Mouse (Mus musculus) neural tube, embryonic 11.5 days (tissue): ENCODE results near the gene Vrk1. TPM values are rescaled to one million over a fixed set of nuclear protein-coding genes. Genes with fewer than 3 reads are reported as not detected.

Source experiments
- ATAC-seq: fragments of 200-750 bp; cut with Nextera tagmentation; 2 replicates; pipeline ENCODE4 v1.8.0; 2017; ENCODE audit warnings: moderate number of reproducible peaks, mild to moderate bottlenecking, moderate TSS enrichment, moderate library complexity; ENCODE audit not compliant: insufficient read depth, low FRiP score, low TSS enrichment
- DNase-seq: peaks from one replicate; pipeline ENCODE4 v3.0.0-alpha.2; 2015; ENCODE audit warnings: low spot score
- H3K27ac ChIP-seq: fragments of 300-500 bp; sonication (generic); 2 replicates; pipeline ENCODE4 v1.5.1; 2014; ENCODE audit warnings: low read depth, mild to moderate bottlenecking, low read length
- H3K27me3 ChIP-seq: fragments of 300-500 bp; sonication (generic); 2 replicates; pipeline ENCODE4 v1.6.1; 2014; ENCODE audit warnings: mild to moderate bottlenecking, low read length, mixed read lengths; ENCODE audit not compliant: control insufficient read depth, insufficient read depth
- H3K36me3 ChIP-seq: fragments of 300-500 bp; sonication (generic); 2 replicates; pipeline ENCODE4 v1.6.1; 2014; ENCODE audit warnings: mild to moderate bottlenecking, low read length, moderate library complexity, mixed read lengths; ENCODE audit not compliant: control insufficient read depth, insufficient read depth
- H3K4me1 ChIP-seq: fragments of 300-500 bp; sonication (generic); 2 replicates; pipeline ENCODE4 v1.6.1; 2014; ENCODE audit warnings: low read length, mixed read lengths; ENCODE audit not compliant: control insufficient read depth, insufficient read depth
- H3K4me2 ChIP-seq: fragments of 300-500 bp; sonication (generic); 2 replicates; pipeline ENCODE4 v1.6.1; 2014; ENCODE audit warnings: low read depth, mild to moderate bottlenecking, moderate library complexity
- H3K4me3 ChIP-seq: fragments of 300-500 bp; sonication (generic); 2 replicates; pipeline ENCODE4 v1.5.1; 2014; ENCODE audit warnings: low read depth, low read length
- H3K9ac ChIP-seq: fragments of 300-500 bp; sonication (generic); 2 replicates; pipeline ENCODE4 v1.6.1; 2014; ENCODE audit warnings: mild to moderate bottlenecking, low read length
- H3K9me3 ChIP-seq: fragments of 300-500 bp; sonication (generic); 2 replicates; pipeline ENCODE4 v1.6.1; 2016; ENCODE audit warnings: low read length; ENCODE audit not compliant: control insufficient read depth
- WGBS: fragments of 180-500 bp; shearing (Covaris S2); extraction: QIAGEN DNeasy Blood & Tissue Kit; methylation state at CpG from one replicate; pipeline ENCODE4 v1.1.7; 2014; 5-methylcytosine and 5-hydroxymethylcytosine counted together
- polyA plus RNA-seq: library from polyadenylated mRNA; unstranded; fragments of >200 nt; fragmentation: Nextera tagmentation; extraction: Ambion mirVana; gene quantifications from 2 replicates; pipeline ENCODE4 v1.2.1, GENCODE M21; 2014

Vrk1 gene
- polyA plus RNA-seq, 1 experiment from 2014 or later, result 88.4 TPM

- Histone ChIP-seq H3K36me3 (no peaks in the 10 kb centered on the region), H3K27me3 (no peaks in the 10 kb centered on the region), H3K4me2 (peak overlapping the region; percentile 34), H3K4me1 (peaks cover 24% of the 10 kb centered on the region), H3K4me3 (no peak overlapping the region), H3K27ac (peak overlapping the region; percentile 62), H3K9ac (no peak overlapping the region; the same call in 1 of the 2 replicates), H3K9me3 (no peaks in the 10 kb centered on the region)
- 18% methylated on average over 23 of the region's 23 CpGs for WGBS
- DNase-seq (peak; percentile 74), ATAC-seq (peak; percentile 84)
These were observed 71.1 kb downstream of the Vrk1 start for GRCm38 (mm10) chr12:106080945-106081747.

- H3K4me1 ChIP-seq, result peaks cover 24% of the 10 kb centered on the region
- no peak overlapping the region for H3K4me3 ChIP-seq
- WGBS, result 53% methylated on average over 7 of the region's 7 CpGs
- no peak overlapping the region; the same call in 1 of the 2 replicates for H3K4me2 ChIP-seq
- H3K27me3 ChIP-seq, result no peaks in the 10 kb centered on the region
- peak; percentile 16 for DNase-seq
- H3K9me3 ChIP-seq, result no peaks in the 10 kb centered on the region
- H3K9ac ChIP-seq, result no peak overlapping the region
- ATAC-seq, result no peak
- 0 out of 2 replicates have a peak overlapping the region, but pooled peaks have one; percentile 23 for H3K27ac ChIP-seq
- no peaks in the 10 kb centered on the region for H3K36me3 ChIP-seq
These were observed 71.7 kb downstream of the Vrk1 start for GRCm38 (mm10) chr12:106081748-106082140.

- H3K4me2 ChIP-seq, result no peak overlapping the region
- no peak overlapping the region for H3K4me3 ChIP-seq
- DNase-seq (peak; percentile 38), ATAC-seq (no peak)
- H3K9me3 ChIP-seq, result no peaks in the 10 kb centered on the region
- WGBS, result 42% methylated on average over 16 of the region's 16 CpGs
- H3K9ac ChIP-seq, result no peak overlapping the region
- H3K27ac ChIP-seq, result no peak overlapping the region
- no peaks in the 10 kb centered on the region for H3K27me3 ChIP-seq
- H3K36me3 ChIP-seq, result no peaks in the 10 kb centered on the region
- H3K4me1 ChIP-seq, result peaks cover 24% of the 10 kb centered on the region
These were observed 72.3 kb downstream of the Vrk1 start for GRCm38 (mm10) chr12:106082191-106082957.

- Histone ChIP-seq H3K4me3 (no peak overlapping the region), H3K9ac (no peak overlapping the region), H3K27ac (no peak overlapping the region), H3K9me3 (no peaks in the 10 kb centered on the region), H3K4me1 (peaks cover 24% of the 10 kb centered on the region), H3K27me3 (no peaks in the 10 kb centered on the region), H3K4me2 (no peak overlapping the region), H3K36me3 (no peaks in the 10 kb centered on the region)
- DNase-seq (no peak), ATAC-seq (no peak)
- 37% methylated on average over 11 of the region's 11 CpGs for WGBS
These were observed 72.9 kb downstream of the Vrk1 start for GRCm38 (mm10) chr12:106082958-106083381.

- Histone ChIP-seq H3K36me3 (no peaks in the 10 kb centered on the region), H3K4me2 (no peak overlapping the region), H3K9ac (no peak overlapping the region), H3K27ac (no peak overlapping the region), H3K4me1 (peaks cover 24% of the 10 kb centered on the region), H3K27me3 (no peaks in the 10 kb centered on the region), H3K9me3 (no peaks in the 10 kb centered on the region), H3K4me3 (no peak overlapping the region)
- DNase-seq, result no peak
- no peak for ATAC-seq
- whole genome bisulfite sequencing, result 93% methylated on average over 12 of the region's 12 CpGs
These were observed 74.1 kb downstream of the Vrk1 start for GRCm38 (mm10) chr12:106084126-106084525.

GRCm38 (mm10) chr12:106094827-106095226 lies 84.8 kb downstream of the Vrk1 start:
- H3K4me2 ChIP-seq, result no peak overlapping the region
- H3K9me3 ChIP-seq, result no peaks in the 10 kb centered on the region
- ATAC-seq (no peak), DNase-seq (peak; percentile 8)
- H3K27me3 ChIP-seq, result no peaks in the 10 kb centered on the region
- no peak overlapping the region for H3K27ac ChIP-seq
- 93% methylated on average over 9 of the region's 9 CpGs for WGBS
- H3K36me3 ChIP-seq, result no peaks in the 10 kb centered on the region
- H3K4me1 ChIP-seq, result no peaks in the 10 kb centered on the region
- no peak overlapping the region for H3K9ac ChIP-seq
- no peak overlapping the region for H3K4me3 ChIP-seq

GRCm38 (mm10) chr12:106102003-106102402 lies 92.0 kb downstream of the Vrk1 start:
- WGBS, result 95% methylated on average over 6 of the region's 6 CpGs
- no peak overlapping the region for H3K27ac ChIP-seq
- H3K4me2 ChIP-seq, result no peak overlapping the region
- no peak overlapping the region for H3K4me3 ChIP-seq
- no peaks in the 10 kb centered on the region for H3K4me1 ChIP-seq
- H3K36me3 ChIP-seq, result no peaks in the 10 kb centered on the region
- H3K9ac ChIP-seq, result no peak overlapping the region
- DNase-seq, result peak; percentile 7
- H3K27me3 ChIP-seq, result no peaks in the 10 kb centered on the region
- H3K9me3 ChIP-seq, result no peaks in the 10 kb centered on the region
- no peak for ATAC-seq

- H3K27me3 ChIP-seq, result no peaks in the 10 kb centered on the region
- 74% methylated on average over 16 of the region's 16 CpGs for WGBS
- no peaks in the 10 kb centered on the region for H3K4me1 ChIP-seq
- ATAC-seq (no peak), DNase-seq (peak; percentile 7)
- H3K9me3 ChIP-seq, result no peaks in the 10 kb centered on the region
- H3K4me2 ChIP-seq, result no peak overlapping the region
- no peak overlapping the region for H3K27ac ChIP-seq
- no peaks in the 10 kb centered on the region for H3K36me3 ChIP-seq
- no peak overlapping the region for H3K4me3 ChIP-seq
- H3K9ac ChIP-seq, result no peak overlapping the region
These were observed 93.0 kb downstream of the Vrk1 start for GRCm38 (mm10) chr12:106102726-106103643.
